Mouse (Mus musculus) adipocyte (in vitro differentiated cells): ENCODE data around the gene Adam23.

Source experiments
- DNase-seq: peaks from one replicate; pipeline ENCODE4 v3.0.0-alpha.2; 2016; ENCODE audit warnings: low spot score

Gene Adam23

GRCm38 (mm10) chr1:63445656-63446046 is at the start of gene Adam23:
Gene Adam23 (plus strand): TSS chr1:63445891.
- peak; percentile 24 for DNase-seq

GRCm38 (mm10) chr1:63401130-63401529 is 44.6 kb upstream of the Adam23 start:
- no peak for DNase-seq

- peak; percentile 85 for DNase-seq
These were observed 42.1 kb upstream of the Adam23 start for GRCm38 (mm10) chr1:63403601-63404000.

- DNase-seq = no peak
These were observed 37.3 kb upstream of the Adam23 start for GRCm38 (mm10) chr1:63408344-63408743.

GRCm38 (mm10) chr1:63418491-63418890 is 27.2 kb upstream of the Adam23 start:
- DNase-seq = no peak

GRCm38 (mm10) chr1:63430668-63431067 is 15.0 kb upstream of the Adam23 start:
- DNase-seq = no peak

- no peak for DNase-seq
These were observed 14.5 kb upstream of the Adam23 start for GRCm38 (mm10) chr1:63431166-63431565.

GRCm38 (mm10) chr1:63431842-63432241 is 13.8 kb upstream of the Adam23 start:
- DNase-seq = no peak

GRCm38 (mm10) chr1:63434052-63434451 is 11.6 kb upstream of the Adam23 start:
- DNase-seq = no peak

GRCm38 (mm10) chr1:63437529-63437928 is 8.2 kb upstream of the Adam23 start:
- no peak for DNase-seq

- DNase-seq = no peak
These were observed 3.5 kb upstream of the Adam23 start for GRCm38 (mm10) chr1:63442186-63442585.

- no peak for DNase-seq
These were observed 3.1 kb upstream of the Adam23 start for GRCm38 (mm10) chr1:63442616-63443015.

GRCm38 (mm10) chr1:63445149-63445609 is 512 bp upstream of the Adam23 start:
- no peak for DNase-seq

GRCm38 (mm10) chr1:63446047-63446704 is 485 bp downstream of the Adam23 start:
- no peak for DNase-seq

GRCm38 (mm10) chr1:63446721-63447120 is 1.0 kb downstream of the Adam23 start:
- peak; percentile 59 for DNase-seq

GRCm38 (mm10) chr1:63450091-63450490 is 4.4 kb downstream of the Adam23 start:
- peak; percentile 67 for DNase-seq

GRCm38 (mm10) chr1:63453332-63453887 is 7.7 kb downstream of the Adam23 start:
- no peak for DNase-seq

- DNase-seq = no peak
These were observed 12.3 kb downstream of the Adam23 start for GRCm38 (mm10) chr1:63457801-63458519.

- DNase-seq = no peak
These were observed 13.5 kb downstream of the Adam23 start for GRCm38 (mm10) chr1:63459151-63459550.

GRCm38 (mm10) chr1:63459926-63460325 is 14.2 kb downstream of the Adam23 start:
- no peak for DNase-seq

- DNase-seq = peak; percentile 54
These were observed 18.8 kb downstream of the Adam23 start for GRCm38 (mm10) chr1:63464441-63464840.

GRCm38 (mm10) chr1:63473272-63473671 is 27.6 kb downstream of the Adam23 start:
- no peak for DNase-seq

GRCm38 (mm10) chr1:63473696-63474095 is 28.0 kb downstream of the Adam23 start:
- no peak for DNase-seq
